Mouse (Mus musculus): Measurements from ENCODE around the gene Il4i1.

The Il4i1 gene

DNA sequence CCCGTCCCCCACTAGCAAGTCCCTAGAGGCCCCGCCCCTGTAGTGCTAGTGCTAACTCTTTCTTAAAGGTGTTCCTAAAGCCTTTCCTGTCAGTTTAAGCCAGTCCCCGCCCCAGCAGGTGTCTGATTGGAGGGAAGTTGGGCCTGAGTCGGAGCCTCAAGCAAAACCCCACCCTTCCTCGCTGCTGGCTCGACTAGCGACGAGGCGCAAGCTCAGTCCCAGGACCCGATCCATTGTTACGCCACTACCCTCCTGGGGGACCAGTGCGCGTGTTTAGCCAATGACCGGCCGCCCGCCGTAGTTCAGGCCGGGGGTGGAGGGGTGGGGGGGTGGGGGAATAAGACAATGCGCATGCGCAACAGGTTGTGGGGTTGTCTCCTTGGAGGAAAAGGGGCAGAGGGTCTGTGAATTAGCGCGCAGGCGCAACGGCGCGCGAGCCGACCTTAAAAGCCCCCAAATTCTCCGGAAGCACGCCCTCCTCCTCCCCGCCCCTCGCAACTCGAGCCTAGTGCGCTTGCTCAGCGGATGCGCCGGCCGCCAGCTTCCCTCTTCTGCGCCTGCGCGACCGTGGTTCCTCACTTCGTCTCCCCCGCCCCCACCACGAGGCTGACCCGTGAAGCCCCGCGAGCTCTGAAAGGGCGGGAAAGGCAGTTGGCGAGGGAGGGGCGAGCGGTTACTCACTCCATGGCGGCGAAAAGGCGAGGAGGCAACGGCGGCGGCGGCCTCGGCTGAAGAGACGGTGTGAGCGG is at the start of gene Il4i1, which contains the start of gene Nup62:
Gene Il4i1 (plus strand): TSS at position 667 of the 749 bp plus-strand sequence.
Gene Nup62 (plus strand): TSS at position 368 of the 749 bp plus-strand sequence.
- DNase-seq (ENCODE audit: low read depth in 1 of 2, low spot score in 2 of 2): peak; percentile 95 to 97

DNA sequence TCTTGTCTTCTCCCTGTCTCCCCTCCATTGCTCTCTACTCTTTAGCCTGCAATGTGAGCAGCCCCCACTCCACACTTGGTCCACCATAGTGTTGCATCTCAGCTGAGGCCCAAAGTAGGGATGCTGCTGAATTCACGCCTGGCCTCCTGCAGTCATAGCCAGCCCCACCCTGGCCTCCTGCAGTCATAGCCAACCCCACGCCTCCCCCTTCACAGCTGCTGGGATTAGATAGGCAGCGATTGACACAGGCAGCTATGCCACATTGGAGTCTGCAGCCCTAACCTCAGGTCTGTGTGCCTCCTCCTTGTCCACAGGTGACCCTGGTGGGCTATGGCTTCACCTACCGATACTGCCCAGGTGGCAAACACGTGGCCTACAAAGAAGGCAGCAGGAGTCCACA is 48.1 kb upstream of the Il4i1 start:
- no peak for DNase-seq (ENCODE audit: low read depth in 1 of 2, low spot score in 2 of 2)

DNA sequence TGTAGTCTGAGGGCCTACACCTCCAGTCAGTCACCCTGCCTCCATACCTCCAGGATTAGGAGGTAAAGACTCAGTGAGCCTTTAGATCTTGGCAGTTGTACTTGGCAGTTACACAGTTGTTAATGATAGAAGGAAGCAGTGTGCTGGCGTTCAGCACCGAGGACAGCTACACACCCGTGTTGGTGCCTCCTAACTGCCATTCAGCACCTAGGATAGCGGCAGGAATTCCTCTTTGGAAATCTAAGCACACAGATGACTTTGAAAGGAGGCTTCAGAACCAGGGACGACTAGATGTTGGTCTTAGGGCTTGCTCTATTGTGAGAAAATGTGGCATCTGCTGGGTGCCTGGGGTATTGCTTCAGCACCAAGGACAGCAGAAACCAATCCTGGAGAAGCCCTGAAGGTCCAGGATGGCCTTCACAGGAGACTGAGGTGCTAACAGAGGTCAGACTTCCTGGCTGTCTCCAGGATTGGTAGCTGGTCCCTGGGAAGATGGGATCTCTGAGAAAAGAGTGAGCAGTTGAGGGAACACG is 46.1 kb upstream of the Il4i1 start:
- DNase-seq (ENCODE audit: low read depth in 1 of 2, low spot score in 2 of 2): no peak

DNA sequence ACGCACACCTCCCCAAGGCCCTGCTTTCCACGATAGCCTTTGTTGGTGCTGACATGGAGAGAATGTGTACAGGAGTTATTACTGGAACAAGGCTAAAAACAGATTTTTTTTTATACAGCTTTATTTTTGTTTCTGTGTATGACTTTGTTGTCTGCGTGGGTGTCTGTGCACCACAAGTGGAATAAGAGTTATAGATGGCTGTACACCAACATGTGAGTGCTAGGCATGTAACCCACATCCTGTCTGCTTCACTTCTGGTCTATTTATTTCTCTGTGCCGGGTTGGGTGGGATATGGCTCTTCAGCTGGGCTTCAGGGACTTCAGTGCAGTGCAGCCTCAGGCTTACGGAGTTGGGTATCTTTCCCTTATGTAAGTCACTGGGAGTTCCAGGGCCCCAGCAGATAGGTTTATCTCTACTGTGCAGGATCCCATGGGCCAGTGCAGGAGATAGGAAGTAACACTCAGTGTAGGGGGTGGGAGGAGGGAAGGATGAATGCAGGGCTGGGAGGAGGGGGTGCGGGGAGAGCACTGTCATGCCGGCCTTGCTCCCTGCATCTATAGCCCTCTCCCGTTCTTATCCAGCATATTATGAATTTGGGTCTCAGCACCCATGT is 43.5 kb upstream of the Il4i1 start:
- DNase-seq (ENCODE audit: low read depth in 1 of 2, low spot score in 2 of 2): no peak

DNA sequence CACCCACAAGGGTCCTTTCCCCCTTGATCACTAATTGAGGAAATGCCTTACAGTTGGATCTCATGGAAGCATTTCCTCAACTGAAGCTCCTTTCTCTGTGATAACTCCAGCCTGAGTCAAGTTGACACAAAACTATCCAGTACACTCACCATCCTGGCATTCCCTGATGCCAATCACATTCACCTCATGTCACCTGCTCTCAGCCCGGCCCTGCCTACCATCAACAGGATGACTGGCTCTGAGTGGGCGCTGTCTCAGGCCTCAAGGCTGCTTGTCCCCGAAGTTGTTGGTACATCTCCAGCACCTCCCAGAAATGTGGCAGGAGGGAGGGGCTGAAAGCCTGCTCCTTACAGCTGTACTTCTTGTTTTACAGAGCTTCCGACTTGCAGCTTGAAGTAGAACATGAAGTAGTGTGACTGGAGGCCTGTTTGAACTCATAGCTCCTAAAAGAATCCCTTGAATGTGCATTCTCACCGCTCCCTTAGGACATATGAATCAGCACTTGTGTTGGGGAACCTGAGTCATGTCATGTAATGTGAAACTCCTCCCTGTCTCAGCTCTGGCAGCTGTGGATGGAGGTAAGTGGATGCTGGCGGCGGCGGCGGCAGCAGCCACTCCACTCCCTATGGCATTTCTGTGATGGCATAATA is 39.2 kb upstream of the Il4i1 start:
- DNase-seq (ENCODE audit: low read depth in 1 of 2, low spot score in 2 of 2): no peak

DNA sequence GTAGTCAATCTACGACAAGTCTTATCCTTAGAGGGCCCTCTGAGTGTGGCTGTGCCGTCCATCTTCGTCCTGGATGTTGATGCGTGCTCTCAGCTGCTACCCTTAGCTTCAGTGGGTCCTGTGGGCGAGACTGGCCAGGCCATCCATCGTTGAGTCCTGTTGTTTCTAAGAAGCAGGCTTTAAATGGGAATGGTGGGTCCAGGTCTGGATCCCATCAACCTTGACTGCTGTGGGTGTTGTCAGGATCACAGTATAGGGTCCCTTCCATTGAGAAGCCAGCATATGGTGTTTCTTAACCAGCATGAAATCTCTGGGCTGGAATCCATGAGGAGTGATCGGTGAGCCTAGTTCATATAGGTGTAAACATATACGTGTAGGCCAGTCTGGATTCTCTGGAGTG is 36.1 kb upstream of the Il4i1 start:
- DNase-seq (ENCODE audit: low read depth in 1 of 2, low spot score in 2 of 2): no peak

DNA sequence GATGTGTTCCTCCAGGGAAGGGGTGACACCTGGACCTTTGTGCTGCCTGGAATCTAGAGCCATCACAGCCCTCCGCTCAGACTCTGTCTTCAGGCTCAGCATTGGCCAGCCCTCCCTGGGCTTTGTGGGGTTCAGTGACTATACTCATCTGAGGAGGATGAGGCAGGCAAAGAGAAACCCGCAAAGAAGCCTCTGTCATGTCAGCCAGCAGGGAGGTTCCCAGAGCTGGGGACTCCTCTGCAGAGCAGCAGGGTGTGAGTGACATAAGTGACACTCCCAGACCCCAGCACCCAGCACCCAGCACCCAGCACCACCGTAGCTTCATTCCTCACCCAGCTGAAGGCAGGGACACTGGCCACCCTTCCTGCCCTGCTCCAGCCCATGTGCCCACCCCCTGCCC is 26.7 kb upstream of the Il4i1 start:
- DNase-seq (ENCODE audit: low read depth in 1 of 2, low spot score in 2 of 2): no peak

DNA sequence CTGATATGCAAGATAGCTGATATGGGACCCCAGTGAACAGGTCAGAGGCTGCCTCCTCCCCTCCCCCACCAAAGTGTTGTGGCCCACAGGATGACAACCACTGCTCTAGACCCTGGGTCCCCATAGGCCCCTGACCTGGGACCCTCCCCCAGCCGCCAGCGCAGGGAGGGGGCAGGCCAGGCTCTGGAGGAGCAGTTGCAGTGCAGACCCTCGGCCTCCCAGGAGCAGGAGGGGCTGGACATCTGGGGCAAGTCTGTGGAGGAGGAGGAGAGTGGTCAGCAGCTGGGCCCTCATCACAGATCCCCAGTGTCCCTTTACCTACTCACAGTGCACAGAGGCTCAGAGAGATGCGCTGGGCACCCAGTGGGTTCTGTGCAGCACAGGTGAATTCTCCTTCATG is 26.1 kb upstream of the Il4i1 start:
- DNase-seq (ENCODE audit: low read depth in 1 of 2, low spot score in 2 of 2): no peak

DNA sequence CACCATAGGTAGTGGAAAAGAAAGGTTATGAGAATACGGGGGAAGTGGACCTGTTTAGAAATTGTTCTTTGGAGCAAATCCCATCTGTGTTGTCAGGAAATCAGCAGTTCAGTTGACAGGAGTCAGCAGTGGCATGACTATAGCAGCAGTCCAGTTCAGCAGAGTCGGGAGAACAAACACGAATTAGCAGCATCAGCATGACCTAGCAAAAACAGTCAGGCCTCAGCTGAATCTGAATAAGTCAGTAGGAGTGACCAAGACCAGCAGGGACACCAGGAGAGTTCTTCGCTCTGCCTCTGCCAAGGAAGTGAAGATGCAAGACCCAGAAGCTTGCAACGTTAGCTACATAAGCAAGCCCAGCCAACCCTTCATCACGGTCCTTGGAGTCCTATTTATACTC is 23.4 kb upstream of the Il4i1 start:
- DNase-seq (ENCODE audit: low read depth in 1 of 2, low spot score in 2 of 2): no peak

DNA sequence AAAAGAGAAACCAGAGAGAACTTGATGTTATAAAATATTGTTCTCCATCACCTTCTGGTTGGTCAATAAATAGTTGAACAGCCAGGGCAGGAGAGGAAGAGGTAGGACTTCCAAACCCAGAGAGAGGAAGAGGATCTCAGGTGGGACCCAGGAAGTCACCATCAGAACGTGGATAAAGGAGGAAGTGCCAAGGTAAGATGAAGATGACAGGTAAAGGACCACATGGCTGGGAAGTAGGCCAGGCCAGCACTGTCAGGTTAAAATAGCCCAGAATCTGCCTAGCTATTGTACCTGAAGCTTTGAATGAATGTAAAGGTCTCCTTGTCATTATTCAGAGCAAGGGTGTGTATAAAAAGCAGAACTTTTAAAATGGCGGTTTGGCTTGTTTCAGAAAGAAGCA is 7.3 kb upstream of the Il4i1 start:
- DNase-seq (ENCODE audit: low read depth in 1 of 2, low spot score in 2 of 2): no peak

DNA sequence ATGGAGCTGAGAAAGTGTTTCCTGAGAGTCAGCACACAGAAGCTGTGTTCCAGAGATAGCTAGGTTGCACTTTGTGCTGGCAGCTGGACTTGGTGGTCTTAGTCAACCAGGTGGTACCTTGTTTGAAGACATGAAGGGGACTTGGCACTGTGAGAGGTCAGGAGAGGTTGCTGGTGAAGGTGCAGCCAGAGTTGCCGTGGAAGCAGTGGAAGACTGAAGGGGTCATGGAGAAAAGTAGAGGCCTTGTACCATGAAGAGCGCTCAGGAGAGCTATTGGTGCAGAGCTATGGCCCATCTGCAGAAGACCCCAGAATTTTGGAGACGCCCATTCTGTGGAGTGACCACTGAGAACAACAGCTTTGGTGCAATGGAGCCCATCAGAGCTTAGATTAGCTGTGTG is 6.7 kb upstream of the Il4i1 start:
- no peak for DNase-seq (ENCODE audit: low read depth in 1 of 2, low spot score in 2 of 2)

DNA sequence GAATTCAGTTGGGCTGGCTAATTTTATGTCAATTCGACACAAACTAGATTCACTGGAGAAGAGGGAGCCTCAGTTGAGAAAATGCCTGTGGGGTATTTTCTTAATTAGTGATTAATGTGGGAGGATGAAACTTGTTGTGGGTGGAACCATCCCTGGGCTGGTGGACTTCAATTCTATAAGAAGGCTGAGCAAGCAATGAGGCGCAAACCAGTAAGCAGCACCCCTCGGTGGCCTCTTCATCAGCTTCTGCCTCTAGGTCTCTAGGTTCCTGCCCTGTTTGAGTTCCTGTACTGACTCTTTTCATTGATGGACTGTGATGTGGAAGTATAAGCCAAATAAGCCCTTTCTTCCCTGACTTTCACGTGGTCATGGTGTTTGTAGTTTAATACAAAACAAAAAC is 5.8 kb upstream of the Il4i1 start:
- DNase-seq (ENCODE audit: low read depth in 1 of 2, low spot score in 2 of 2): no peak

DNA sequence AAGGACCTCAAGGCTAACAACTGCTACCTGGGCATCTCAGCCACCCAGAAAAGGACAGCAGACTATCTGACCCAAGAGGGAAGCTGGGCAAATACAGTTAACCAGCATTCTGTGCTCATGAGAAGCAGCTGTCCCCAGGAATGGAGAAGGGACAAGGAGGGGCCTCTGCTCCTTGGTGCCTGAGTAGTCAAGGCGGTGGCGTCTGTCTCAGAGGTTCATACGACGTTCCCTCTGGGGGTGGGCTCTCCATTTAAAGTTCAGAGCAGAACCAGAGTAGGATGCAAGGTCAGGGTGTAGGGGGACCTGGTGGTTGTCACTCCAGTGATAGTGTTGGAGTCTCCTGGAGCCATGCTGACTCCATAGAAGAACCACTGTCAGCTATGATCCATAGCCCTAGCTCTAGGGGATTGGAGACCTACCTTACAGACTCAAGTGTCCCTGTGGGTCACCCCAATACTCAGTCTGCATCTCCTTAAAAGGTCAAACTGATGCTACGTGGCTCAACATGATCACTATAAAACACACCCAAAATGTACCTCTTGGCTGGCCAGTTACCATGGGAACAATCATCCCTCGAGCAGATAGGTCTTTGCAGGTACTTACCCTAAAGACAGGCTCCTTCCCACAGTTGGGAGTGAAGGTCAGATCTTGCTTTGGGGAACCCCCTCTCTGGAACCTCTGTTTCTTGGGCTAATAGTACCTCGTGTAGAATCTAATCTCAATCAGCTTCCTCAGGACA is 5.2 kb upstream of the Il4i1 start:
- DNase-seq (ENCODE audit: low read depth in 1 of 2, low spot score in 2 of 2): no peak

DNA sequence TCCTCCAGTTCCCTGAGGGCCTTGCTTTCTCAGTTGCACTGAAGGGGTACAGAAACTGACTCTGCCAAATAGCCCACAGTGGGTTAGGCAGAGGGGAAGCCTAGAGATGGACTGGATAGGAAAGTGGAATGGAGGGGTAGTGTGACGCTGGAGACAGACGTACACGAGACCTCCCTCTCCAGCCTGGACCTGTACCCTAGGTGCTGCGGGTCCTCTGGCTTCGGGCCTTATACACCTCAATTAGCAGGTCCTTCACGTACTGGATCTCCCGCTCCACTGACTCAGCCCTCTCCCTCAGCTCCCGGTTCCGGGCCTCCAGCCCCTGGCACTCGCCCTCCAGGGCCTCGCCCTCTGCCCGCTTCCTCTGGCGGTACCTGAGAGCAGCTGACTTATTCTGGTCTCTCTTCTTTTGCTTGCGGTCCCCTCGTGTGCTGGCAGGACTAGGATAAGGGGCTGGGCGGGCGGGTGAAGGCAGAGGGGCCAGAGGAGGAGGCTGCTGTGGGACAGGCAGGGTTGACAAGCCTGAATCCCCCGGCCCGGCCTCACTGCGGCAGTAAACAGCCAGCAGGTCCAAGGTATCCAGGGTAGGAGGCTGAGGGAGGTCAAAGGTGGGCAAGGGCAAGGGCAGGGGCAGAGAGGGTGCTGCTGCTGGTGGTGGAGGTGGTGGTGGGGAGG is 3.4 kb upstream of the Il4i1 start:
- no peak for DNase-seq (ENCODE audit: low read depth in 1 of 2, low spot score in 2 of 2)

DNA sequence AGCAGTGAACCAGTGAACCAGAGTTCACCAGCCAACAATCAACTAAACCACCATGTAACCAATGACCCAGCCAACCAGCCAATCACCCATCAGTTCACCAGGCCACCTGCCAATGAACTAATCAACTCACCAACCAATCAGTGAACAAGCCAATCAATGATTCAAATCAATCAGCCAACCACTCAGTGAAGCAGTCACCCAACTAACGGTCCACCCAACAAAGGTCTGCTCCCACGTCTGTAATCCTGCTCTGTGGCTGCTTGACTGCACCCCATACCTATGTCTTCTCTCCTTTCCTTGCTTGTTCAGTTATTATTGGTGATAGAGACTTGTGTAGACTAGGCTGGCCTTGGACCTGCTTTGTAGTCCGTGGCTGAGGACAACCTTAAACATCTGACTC is 2.2 kb upstream of the Il4i1 start:
- DNase-seq (ENCODE audit: low read depth in 1 of 2, low spot score in 2 of 2): no peak

DNA sequence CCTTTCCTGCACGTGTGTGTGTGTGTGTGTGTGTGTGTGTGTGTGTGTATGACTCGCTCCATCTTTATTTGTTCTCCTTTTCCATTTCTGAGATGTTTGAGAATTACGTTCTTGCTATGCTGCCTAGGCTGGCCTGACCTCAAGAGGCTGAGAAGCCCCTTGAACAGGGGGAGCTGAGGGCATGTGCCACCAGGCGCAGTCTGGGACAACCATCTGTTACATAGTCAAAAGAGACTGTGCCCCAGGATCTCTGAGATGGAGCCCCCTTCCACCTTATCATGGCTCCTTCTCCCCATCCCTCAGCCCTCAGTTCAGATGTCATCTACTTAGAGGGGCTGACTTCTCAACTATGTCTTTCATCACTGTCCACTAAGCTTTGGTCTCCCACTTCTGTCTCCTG is 1.8 kb upstream of the Il4i1 start:
- DNase-seq (ENCODE audit: low read depth in 1 of 2, low spot score in 2 of 2): no peak

DNA sequence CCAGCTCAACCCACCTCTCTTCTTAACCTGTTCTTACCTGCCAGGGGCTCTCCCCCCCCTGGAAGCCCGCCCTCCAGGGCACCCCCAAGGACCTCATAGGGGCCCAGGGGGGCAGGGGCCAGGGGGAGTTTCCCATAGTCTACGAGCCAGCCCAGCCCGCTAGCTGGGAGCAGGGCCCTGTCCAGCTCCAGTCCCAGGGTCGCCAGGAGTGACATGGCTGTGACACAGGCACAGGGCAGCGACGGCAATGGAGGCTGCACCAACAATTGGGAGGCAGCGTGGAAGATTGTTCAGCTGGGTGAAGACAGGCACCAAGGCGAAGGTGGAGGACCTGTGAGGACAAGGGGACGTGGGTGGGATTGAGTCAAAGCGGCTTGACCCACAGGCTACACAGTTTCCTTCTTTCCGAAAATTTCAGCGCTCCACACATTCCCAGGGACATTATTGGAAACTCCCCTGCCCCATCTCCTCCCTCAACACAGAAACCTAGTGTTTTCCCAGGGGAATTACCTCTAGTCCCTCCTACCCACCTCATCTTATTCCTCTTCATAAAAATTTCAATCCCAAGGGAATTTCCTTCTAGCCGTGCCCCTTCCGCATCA is 1.1 kb upstream of the Il4i1 start:
- DNase-seq (ENCODE audit: low read depth in 1 of 2, low spot score in 2 of 2): no peak

DNA sequence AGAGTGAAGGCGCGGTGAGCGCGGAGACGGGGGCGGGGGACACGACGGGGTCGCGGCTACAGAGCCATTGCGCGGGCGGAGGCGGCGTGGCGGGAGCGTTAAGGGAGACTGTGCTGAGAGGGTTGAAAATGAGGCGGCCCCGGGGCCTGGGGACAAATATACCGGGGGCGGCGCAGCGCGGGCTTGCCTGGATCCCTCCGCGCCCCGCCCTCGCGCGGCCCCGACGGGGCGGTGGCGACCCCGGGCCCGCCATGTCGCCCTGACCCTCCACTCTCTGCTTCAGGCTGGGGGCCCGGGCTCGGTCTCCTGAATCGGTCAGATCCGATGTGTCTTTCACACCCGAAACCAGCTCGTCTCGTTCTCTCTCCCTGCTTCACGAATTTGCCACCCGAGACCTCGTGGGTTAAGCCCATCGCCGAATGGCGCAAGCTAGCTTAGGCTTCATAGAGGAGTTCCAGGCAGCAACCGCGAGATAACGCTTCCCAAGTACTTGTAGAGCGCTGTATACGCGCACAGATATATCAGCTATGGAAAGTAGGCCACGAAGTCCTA is 359 bp downstream of the Il4i1 start, which contains the start of gene Atf5:
Gene Atf5 (minus strand): TSS at position 189 of the 552 bp plus-strand sequence.
- peak in 1 of 2 experiments; percentile 21 for DNase-seq (ENCODE audit: low read depth in 1 of 2, low spot score in 2 of 2)

DNA sequence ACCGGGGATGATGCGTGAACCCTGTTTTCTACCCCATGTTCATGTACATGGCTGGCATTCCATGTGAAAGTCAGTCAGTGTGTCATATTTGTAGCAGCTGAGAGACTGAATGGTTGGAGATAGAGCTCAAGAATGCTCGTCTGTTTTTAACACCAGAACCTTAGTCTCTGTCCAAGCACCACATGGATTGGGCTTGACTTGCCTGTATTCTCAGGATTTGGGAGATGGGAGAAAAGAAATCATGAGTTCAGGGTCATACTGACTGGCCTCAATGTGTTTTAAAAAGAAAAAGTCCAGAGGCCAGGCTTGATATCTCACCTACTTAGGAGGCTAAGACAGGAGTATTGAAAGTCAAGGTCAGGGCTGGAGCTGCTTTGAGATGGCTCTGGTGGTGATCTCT is 1.3 kb downstream of the Il4i1 start:
- DNase-seq (ENCODE audit: low read depth in 1 of 2, low spot score in 2 of 2): no peak

DNA sequence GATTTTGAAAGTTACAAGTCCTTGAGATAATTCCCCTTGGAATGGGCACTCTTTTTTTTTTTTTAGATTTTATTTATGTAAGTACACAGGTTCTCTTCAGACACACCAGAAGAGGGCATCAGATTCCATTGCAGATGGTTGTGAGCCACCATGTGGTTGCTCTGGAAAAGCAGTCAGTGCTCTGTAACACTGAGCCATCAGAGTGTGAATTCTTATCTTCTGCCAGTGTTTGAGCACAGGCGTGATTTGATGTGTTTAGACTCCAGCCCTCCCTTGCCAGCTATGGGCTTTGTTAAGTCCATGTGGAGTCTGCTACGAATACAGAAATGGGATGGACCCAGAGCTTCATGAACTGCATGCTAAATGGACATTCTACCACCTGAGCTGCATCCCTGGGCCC is 2.0 kb downstream of the Il4i1 start:
- no peak for DNase-seq (ENCODE audit: low read depth in 1 of 2, low spot score in 2 of 2)
